Mouse (Mus musculus): Measurements from ENCODE around the gene Gm20425.

Gene Gm20425

GRCm38 (mm10) chr9:103154568-103154967 is 75.5 kb downstream of the Gm20425 start:
- no peak for DNase-seq (ENCODE audit: low read depth, low spot score)

- no peak for DNase-seq (ENCODE audit: low read depth, low spot score)
These were observed 76.8 kb downstream of the Gm20425 start for GRCm38 (mm10) chr9:103153286-103153685.

GRCm38 (mm10) chr9:103149074-103149799 is 80.9 kb downstream of the Gm20425 start:
- DNase-seq (ENCODE audit: low read depth, low spot score): no peak

GRCm38 (mm10) chr9:103147103-103147502 is 83.0 kb downstream of the Gm20425 start:
- no peak for DNase-seq (ENCODE audit: low read depth, low spot score)

- DNase-seq (ENCODE audit: low read depth, low spot score): no peak
These were observed 83.4 kb downstream of the Gm20425 start for GRCm38 (mm10) chr9:103146703-103147102.

GRCm38 (mm10) chr9:103146257-103146656 is 83.8 kb downstream of the Gm20425 start:
- DNase-seq (ENCODE audit: low read depth, low spot score): no peak

- no peak for DNase-seq (ENCODE audit: low read depth, low spot score)
These were observed 84.8 kb downstream of the Gm20425 start for GRCm38 (mm10) chr9:103145351-103145750.

- no peak for DNase-seq (ENCODE audit: low read depth, low spot score)
These were observed 86.2 kb downstream of the Gm20425 start for GRCm38 (mm10) chr9:103143881-103144280.

GRCm38 (mm10) chr9:103141266-103141665 is 88.8 kb downstream of the Gm20425 start:
- no peak for DNase-seq (ENCODE audit: low read depth, low spot score)

GRCm38 (mm10) chr9:103140384-103140783 is 89.7 kb downstream of the Gm20425 start:
- DNase-seq (ENCODE audit: low read depth, low spot score): no peak

Measured in retina, adult 2 months (tissue).